Mouse (Mus musculus) kidney, postnatal 0 days (tissue): ENCODE results near the gene Hsp90ab1. TPM values are rescaled to one million over a fixed set of nuclear protein-coding genes. Genes with fewer than 3 reads are reported as not detected.
A peak's percentile ranks its signal among the peaks of the same experiment; 100 is the strongest.

Experiments used
- ATAC-seq: fragments of 200-750 bp; cut with Nextera tagmentation; replicated peaks from 2 replicates; pipeline ENCODE4 v1.8.0; 2017; ENCODE audit warnings: low read depth, moderate number of reproducible peaks, moderate TSS enrichment, moderate library complexity; ENCODE audit not compliant: low FRiP score
- DNase-seq: peaks from one replicate; pipeline ENCODE4 v3.0.0-alpha.2; 2016; ENCODE audit warnings: low spot score
- H3K27ac ChIP-seq: fragments of 300-500 bp; sonication (generic); 2 replicates; pipeline ENCODE4 v1.5.1; 2014; ENCODE audit warnings: mild to moderate bottlenecking
- H3K27me3 ChIP-seq: fragments of 300-500 bp; sonication (generic); 2 replicates; pipeline ENCODE4 v1.6.1; 2014; ENCODE audit warnings: low read length, mixed read lengths; ENCODE audit not compliant: insufficient read depth
- H3K36me3 ChIP-seq: fragments of 300-500 bp; sonication (generic); 2 replicates; pipeline ENCODE4 v1.6.1; 2014; ENCODE audit warnings: low read length, mixed read lengths; ENCODE audit not compliant: insufficient read depth
- H3K4me1 ChIP-seq: fragments of 300-500 bp; sonication (generic); replicated peaks from 2 replicates; pipeline ENCODE4 v1.6.1; 2014; ENCODE audit warnings: antibody characterized with exemption, low read length, mixed read lengths; ENCODE audit not compliant: insufficient read depth
- H3K4me2 ChIP-seq: fragments of 300-500 bp; sonication (generic); 2 replicates; pipeline ENCODE4 v1.6.1; 2014; ENCODE audit warnings: mild to moderate bottlenecking, low read length, moderate library complexity, mixed read lengths
- H3K4me3 ChIP-seq: fragments of 300-500 bp; sonication (generic); replicated peaks from 2 replicates; pipeline ENCODE4 v1.5.1; 2014; ENCODE audit warnings: low read depth, low read length
- H3K9ac ChIP-seq: fragments of 300-500 bp; sonication (generic); 2 replicates; pipeline ENCODE4 v1.6.1; 2014; ENCODE audit warnings: low read depth, low read length
- H3K9me3 ChIP-seq: fragments of 300-500 bp; sonication (generic); replicated peaks from 2 replicates; pipeline ENCODE4 v1.6.1; 2016; ENCODE audit warnings: low read length, inconsistent platforms, mixed read lengths
- CTCF ChIP-seq: IDR thresholded peaks from 2 replicates; pipeline ENCODE4 v1.5.1; 2016; ENCODE audit warnings: antibody characterized with exemption, low read depth, mild to moderate bottlenecking, moderate library complexity
- WGBS: fragments of 180-500 bp; shearing (Covaris S2); extraction: QIAGEN DNeasy Blood & Tissue Kit; methylation state at CpG from one replicate; pipeline ENCODE4 v1.1.7; 2014; 5-methylcytosine and 5-hydroxymethylcytosine counted together
- polyA plus RNA-seq: library from polyadenylated mRNA; unstranded; fragments of >200 nt; fragmentation: Nextera tagmentation; extraction: Ambion mirVana; gene quantifications from 2 replicates; pipeline ENCODE4 v1.2.1, GENCODE M21; 2015

Hsp90ab1 gene
- polyA plus RNA-seq, 1 experiment from 2014 or later: 1,330 TPM

GRCm38 (mm10) chr17:45563655-45564530, 9.2 kb downstream of the Hsp90ab1 start, which contains the start of gene Slc35b2:
Gene Slc35b2, plus strand, starts transcription at chr17:45563874.
- Histone ChIP-seq H3K36me3 (peaks cover 37% of the 10 kb centered on the region), H3K27ac (peak within 1 kb of the TSS; percentile 90), H3K27me3 (no peaks in the 10 kb centered on the region), H3K4me3 (peak within 1 kb of the TSS; percentile 88), H3K4me1 (peaks cover 13% of the 10 kb centered on the region), H3K9me3 (no peaks in the 10 kb centered on the region), H3K9ac (peak within 1 kb of the TSS; percentile 88), H3K4me2 (peak within 1 kb of the TSS; percentile 96)
- TF ChIP-seq CTCF: peak; percentile 95
- WGBS: under 1% methylated on average over 58 of the region's 61 CpGs
- ATAC-seq: peak; percentile 82
- peak; percentile 96 for DNase-seq

- no peak overlapping the region for H3K4me2 ChIP-seq
- H3K4me3 ChIP-seq: no peak overlapping the region
- no peaks in the 10 kb centered on the region for H3K27me3 ChIP-seq
- H3K9me3 ChIP-seq: no peaks in the 10 kb centered on the region
- no peak for ATAC-seq
- 78% methylated on average over 12 of the region's 12 CpGs for WGBS
- no peak for TF ChIP-seq CTCF
- H3K27ac ChIP-seq: no peak overlapping the region
- peaks cover 13% of the 10 kb centered on the region for H3K4me1 ChIP-seq
- H3K36me3 ChIP-seq: peaks cover 30% of the 10 kb centered on the region
- no peak for DNase-seq
- no peak overlapping the region for H3K9ac ChIP-seq
These were observed 9.9 kb downstream of the Hsp90ab1 start for GRCm38 (mm10) chr17:45563216-45563615.

- Histone ChIP-seq H3K27me3 (no peaks in the 10 kb centered on the region), H3K9ac (no peak overlapping the region), H3K4me1 (peaks cover 12% of the 10 kb centered on the region), H3K4me3 (no peak overlapping the region), H3K4me2 (no peak overlapping the region), H3K36me3 (0 out of 2 replicates have a peak, but pooled peaks cover 3% of the 10 kb centered on the region), H3K9me3 (no peaks in the 10 kb centered on the region), H3K27ac (no peak overlapping the region)
- no peak for ATAC-seq
- 86% methylated on average over 15 of the region's 15 CpGs for WGBS
- DNase-seq: no peak
- no peak for TF ChIP-seq CTCF
These were observed 13.1 kb downstream of the Hsp90ab1 start for GRCm38 (mm10) chr17:45559732-45560525.

- WGBS: 66% methylated on average over 16 of the region's 16 CpGs
- no peak overlapping the region for H3K4me3 ChIP-seq
- peaks cover 4% of the 10 kb centered on the region; the same call in 1 of the 2 replicates for H3K4me1 ChIP-seq
- no peak for TF ChIP-seq CTCF
- ATAC-seq: no peak
- H3K27ac ChIP-seq: no peak overlapping the region
- no peaks in the 10 kb centered on the region for H3K27me3 ChIP-seq
- DNase-seq: no peak
- H3K36me3 ChIP-seq: 0 out of 2 replicates have a peak, but pooled peaks cover 3% of the 10 kb centered on the region
- no peak overlapping the region for H3K9ac ChIP-seq
- H3K9me3 ChIP-seq: no peaks in the 10 kb centered on the region
- H3K4me2 ChIP-seq: 0 out of 2 replicates have a peak overlapping the region, but pooled peaks have one; percentile 92
These were observed 14.8 kb downstream of the Hsp90ab1 start for GRCm38 (mm10) chr17:45557998-45558862.

- TF ChIP-seq CTCF: no peak
- Histone ChIP-seq H3K27me3 (no peaks in the 10 kb centered on the region), H3K4me2 (0 out of 2 replicates have a peak overlapping the region, but pooled peaks have one; percentile 92), H3K9me3 (no peaks in the 10 kb centered on the region), H3K9ac (no peak overlapping the region), H3K27ac (no peak overlapping the region), H3K4me3 (no peak overlapping the region), H3K36me3 (0 out of 2 replicates have a peak, but pooled peaks cover 3% of the 10 kb centered on the region), H3K4me1 (peaks cover 4% of the 10 kb centered on the region; the same call in 1 of the 2 replicates)
- WGBS: 58% methylated on average over 6 of the region's 7 CpGs
- ATAC-seq: no peak
- no peak for DNase-seq
These were observed 15.7 kb downstream of the Hsp90ab1 start for GRCm38 (mm10) chr17:45557246-45557824.
